Mouse (Mus musculus): ENCODE data around the gene Itga3. TPM values are rescaled to one million over a fixed set of nuclear protein-coding genes. Genes with fewer than 3 reads are reported as not detected.

The Itga3 gene
- total RNA-seq (2022) = 10 to 100 TPM; 40.8 to 74.6 (median 49.9) TPM

GRCm38 (mm10) chr11:95076536-95077111 is at the start of gene Itga3:
Gene Itga3, minus strand, starts transcription at chr11:95076801.
- peak; percentile 77 for DNase-seq

- DNase-seq = no peak
Observed at GRCm38 (mm10) chr11:95125366-95125948, 48.9 kb upstream of the Itga3 start.

- DNase-seq = no peak
Observed at GRCm38 (mm10) chr11:95122100-95122489, 45.5 kb upstream of the Itga3 start.

GRCm38 (mm10) chr11:95121161-95122099 is 44.8 kb upstream of the Itga3 start:
- no peak for DNase-seq

- DNase-seq = no peak
Observed at GRCm38 (mm10) chr11:95120633-95121020, 44.0 kb upstream of the Itga3 start.

GRCm38 (mm10) chr11:95119990-95120632 is 43.5 kb upstream of the Itga3 start, which contains the start of gene Dlx3:
Gene Dlx3, plus strand, starts transcription at chr11:95120119.
- no peak for DNase-seq

- no peak for DNase-seq
Observed at GRCm38 (mm10) chr11:95118505-95118904, 41.9 kb upstream of the Itga3 start.

- DNase-seq = peak; percentile 53
Observed at GRCm38 (mm10) chr11:95117030-95117429, 40.4 kb upstream of the Itga3 start.

GRCm38 (mm10) chr11:95110081-95110480 is 33.5 kb upstream of the Itga3 start:
- DNase-seq = no peak

- no peak for DNase-seq
Observed at GRCm38 (mm10) chr11:95109000-95109399, 32.4 kb upstream of the Itga3 start.

GRCm38 (mm10) chr11:95106440-95107236 is 30.0 kb upstream of the Itga3 start:
- DNase-seq = peak; percentile 79

- no peak for DNase-seq
Observed at GRCm38 (mm10) chr11:95105274-95105874, 28.8 kb upstream of the Itga3 start.

- no peak for DNase-seq
Observed at GRCm38 (mm10) chr11:95104266-95104665, 27.7 kb upstream of the Itga3 start.

GRCm38 (mm10) chr11:95102161-95102904 is 25.7 kb upstream of the Itga3 start:
- DNase-seq = no peak

GRCm38 (mm10) chr11:95101071-95101788 is 24.6 kb upstream of the Itga3 start:
- DNase-seq = no peak

- DNase-seq = no peak
Observed at GRCm38 (mm10) chr11:95100393-95100792, 23.8 kb upstream of the Itga3 start.

GRCm38 (mm10) chr11:95098346-95099095 is 21.9 kb upstream of the Itga3 start:
- no peak for DNase-seq

GRCm38 (mm10) chr11:95097889-95098288 is 21.3 kb upstream of the Itga3 start:
- DNase-seq = no peak

Measured in adrenal gland, adult 8-10 months (tissue).